Mouse (Mus musculus): ENCODE data around the gene Rbms2.
"Not testable (repeated sequence)": the region's sequence is repeated elsewhere in the genome, so short reads cannot be mapped to it uniquely, and the experiment has no call there.

Rbms2 gene

DNA sequence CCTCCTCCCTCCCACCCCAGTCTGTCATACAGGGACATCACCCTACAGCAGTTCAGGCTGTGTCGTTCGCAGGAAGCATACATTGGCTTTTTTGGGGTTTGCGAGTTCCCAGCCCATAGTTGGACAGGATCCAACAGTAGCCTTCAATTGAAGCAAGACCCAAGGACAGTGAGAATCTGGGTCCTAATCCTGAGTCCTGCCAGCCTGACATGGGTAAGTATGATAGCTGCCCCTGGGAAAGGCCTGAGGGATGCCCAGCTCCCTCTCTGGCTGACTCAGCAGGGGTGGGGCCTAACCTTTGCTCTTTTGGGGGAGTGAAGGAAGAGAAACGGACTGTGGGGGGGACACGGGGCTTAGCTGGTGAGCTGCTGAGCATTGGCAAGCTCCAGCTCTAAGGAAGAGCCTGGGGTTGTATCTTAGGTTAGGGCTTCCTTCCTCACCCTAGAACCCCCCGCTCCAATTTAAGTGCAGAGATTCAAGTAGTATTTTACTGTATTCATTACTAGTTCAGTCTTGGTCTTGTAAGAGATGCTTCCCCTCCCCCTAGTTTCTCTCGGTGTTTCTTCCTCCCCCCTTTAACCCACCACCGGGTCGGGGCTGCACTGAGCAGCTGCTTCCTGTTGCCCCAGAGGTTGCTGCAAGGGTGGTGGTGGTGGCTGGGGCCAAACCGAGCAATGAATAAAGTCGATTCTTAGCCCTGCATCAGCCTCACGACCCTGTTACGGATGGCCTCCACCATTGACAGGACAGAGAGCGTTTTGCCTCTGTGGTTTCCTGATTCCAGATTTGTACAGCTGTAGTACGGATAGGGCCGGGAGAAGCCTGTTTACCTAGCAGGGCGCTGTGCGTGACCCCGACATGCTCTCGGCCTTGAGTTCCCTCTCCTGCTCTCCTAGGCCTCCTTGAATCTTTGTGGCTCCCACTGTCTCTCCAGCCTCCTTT, 88.3 kb downstream of the Rbms2 start, which contains the start of gene Baz2a:
Baz2a (plus strand) TSS at position 14 of the 942 bp plus-strand sequence.
- no peak for DNase-seq (ENCODE audit: low read depth, low spot score)

DNA sequence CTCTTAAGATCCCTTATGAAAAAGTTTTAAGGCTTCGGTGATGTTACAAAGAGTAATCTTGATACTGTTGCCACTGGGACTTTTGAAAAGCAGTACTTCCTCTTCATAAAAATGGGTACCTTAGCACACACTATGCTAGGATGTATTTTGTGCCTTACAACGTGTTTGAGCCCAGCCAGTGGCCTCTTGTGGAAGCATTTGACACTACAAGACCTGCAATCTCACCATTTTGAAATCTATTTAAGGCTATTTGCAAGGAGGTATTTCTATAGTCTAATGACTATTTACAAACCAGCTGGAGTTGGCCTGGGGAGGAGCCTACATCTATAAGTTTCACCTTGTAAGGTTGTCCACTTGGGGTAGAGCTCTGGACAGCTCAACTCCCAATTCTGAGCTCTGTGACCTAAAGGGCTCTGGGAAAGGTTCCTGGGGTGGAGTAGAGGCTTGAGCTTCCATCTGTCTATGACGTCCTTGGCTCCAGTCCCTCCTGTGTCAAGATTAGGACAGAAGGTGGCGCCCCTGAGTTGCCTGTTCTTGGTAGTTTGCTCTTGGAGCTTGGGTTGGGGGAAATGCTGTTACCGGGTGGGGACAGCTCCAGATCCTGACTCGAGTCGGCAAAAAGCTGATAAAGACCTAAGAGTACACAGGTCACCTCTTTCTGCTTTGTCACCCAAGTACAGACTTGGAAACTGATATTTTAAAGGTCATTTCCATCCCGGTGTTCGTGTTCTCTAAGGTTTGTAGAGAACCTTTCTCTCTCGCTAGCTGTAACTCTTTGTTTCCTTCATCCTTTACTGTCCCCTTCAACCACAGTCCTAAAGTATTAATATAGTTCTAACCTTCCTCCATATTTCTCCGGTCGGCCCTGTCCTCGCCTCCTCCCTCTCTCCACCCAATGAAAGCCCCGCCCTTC, 89.2 kb downstream of the Rbms2 start:
- peak; percentile 95 for DNase-seq (ENCODE audit: low read depth, low spot score)

DNA sequence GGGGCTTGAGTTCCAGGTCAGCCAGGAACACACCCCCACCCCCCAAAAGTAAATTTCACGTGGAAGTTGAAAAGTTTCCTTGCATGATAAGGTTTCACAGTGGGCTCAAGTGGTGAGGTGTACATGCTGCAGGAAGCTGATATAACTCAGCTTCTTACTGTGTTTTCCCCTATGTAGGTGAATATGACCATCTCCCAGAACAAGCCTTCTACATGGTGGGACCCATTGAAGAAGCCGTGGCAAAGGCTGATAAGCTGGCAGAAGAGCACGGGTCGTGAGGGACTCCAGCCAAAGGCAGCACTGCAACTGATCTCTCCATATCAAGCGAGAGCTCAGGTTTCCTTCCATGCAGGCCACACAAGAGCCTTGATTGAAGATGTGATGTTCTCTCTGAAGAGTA, 90.3 kb downstream of the Rbms2 start:
- DNase-seq (ENCODE audit: low read depth, low spot score) = no peak

DNA sequence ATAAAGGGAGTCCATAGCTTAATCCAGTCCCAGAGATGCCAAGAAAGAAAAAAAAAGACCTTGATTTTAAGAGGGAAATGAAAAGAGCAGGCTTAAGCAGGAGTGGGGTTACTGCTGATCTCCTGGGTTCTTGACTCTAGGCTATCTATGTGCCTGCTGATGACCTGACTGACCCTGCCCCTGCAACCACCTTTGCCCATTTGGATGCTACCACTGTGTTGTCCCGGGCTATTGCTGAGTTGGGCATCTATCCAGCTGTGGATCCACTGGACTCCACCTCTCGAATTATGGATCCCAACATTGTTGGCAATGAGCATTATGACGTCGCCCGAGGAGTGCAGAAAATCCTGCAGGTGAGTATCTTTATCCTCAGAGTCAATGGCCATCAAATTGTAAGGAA, 91.9 kb downstream of the Rbms2 start:
- no peak for DNase-seq (ENCODE audit: low read depth, low spot score)

DNA sequence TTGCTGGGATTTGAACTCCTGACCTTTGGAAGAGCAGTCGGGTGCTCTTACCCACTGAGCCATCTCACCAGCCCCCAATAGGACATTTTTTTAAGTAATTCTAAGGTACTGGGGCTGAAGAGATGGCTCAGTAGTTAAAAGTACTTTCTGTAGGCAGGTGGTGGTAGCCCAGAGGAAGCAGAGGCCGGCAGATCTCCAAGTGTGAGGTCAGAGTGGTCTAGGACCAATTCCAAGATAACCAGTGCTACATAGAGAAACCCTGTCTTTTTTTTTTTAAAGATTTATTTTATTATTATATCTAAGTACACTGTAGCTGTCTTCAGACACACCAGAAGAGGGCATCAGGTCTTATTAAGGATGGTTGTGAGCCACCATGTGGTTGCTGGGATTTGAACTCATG, 92.9 kb downstream of the Rbms2 start:
- not testable (repeated sequence) for DNase-seq (ENCODE audit: low read depth, low spot score)

DNA sequence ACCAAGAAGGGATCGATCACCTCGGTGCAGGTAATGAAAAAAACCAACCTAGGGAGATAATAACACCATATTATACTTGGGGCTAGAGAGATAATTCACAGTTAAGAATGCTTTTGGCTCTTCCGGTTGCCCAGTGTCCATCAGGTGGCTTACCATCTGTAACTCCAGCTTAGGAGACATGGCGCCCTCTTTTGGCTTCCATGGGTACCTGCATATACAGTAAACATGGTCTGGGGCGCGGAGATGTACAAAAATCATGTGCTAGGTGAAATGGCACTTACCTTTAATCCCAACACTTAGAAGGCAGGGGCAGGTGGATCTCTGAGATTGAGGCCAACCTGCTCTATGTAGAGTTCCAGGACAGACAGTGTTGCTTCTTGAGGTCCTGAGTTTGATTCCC, 93.7 kb downstream of the Rbms2 start:
- peak; percentile 78 for DNase-seq (ENCODE audit: low read depth, low spot score)

DNA sequence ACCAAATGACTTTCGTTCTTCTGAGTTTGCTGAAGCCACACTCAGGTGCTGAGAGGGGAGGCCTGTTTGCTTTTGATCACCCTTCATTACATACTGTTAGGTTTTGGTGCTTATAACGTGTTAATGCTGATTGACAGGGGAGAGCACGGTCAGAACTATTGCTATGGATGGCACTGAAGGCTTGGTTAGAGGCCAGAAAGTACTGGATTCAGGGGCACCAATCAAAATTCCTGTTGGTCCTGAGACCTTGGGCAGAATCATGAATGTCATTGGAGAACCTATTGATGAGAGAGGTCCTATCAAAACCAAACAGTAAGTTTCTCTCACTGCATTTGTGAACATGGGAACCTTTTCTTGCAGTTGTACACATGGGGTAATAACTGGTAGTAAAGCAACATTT, 95.9 kb downstream of the Rbms2 start:
- peak; percentile 42 for DNase-seq (ENCODE audit: low read depth, low spot score)

DNA sequence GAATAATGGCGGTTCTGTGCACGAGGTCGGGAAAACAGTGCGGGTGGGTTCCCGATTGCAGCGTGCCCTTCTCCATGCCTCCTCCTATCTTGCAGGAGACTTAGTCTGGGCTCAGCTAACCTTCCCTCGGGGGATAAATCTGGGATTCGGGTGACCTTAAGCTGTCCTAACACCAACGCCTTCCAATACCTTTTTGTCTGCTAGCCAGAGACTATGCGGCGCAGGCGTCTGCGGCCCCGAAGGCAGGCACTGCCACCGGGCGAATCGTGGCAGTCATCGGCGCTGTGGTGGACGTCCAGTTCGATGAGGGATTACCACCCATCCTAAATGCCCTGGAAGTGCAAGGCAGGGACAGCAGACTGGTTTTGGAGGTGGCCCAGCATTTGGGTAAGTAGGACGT, 96.4 kb downstream of the Rbms2 start:
- DNase-seq (ENCODE audit: low read depth, low spot score) = peak; percentile 30

DNA sequence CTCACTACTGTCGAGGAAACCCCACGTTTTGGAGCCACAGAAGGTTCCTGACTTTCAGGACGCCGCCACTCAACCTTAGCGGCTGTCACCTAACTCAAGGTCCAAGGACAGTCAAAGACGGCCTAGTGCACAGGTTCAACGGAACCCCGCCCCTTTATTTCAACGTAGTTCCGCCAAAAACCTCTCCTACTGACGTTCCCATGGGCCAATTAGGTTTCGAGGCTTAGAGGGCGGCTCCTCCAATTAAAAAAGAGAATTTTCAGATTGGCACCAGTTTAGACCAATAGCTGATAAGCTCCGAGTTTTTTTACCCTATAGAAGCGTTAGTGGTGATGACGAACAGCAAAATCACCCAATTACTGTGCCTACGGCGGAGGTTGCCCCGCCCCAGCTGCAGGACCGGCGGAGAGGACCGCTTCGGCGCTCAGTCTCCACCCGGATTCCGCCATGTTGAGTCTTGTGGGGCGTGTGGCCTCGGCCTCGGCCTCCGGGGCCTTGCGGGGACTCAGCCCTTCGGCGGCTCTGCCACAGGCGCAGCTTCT, 97.1 kb downstream of the Rbms2 start, which contains the start of gene Atp5b:
Atp5b (plus strand) TSS at position 394 of the 542 bp plus-strand sequence.
- DNase-seq (ENCODE audit: low read depth, low spot score) = peak; percentile 100

DNA sequence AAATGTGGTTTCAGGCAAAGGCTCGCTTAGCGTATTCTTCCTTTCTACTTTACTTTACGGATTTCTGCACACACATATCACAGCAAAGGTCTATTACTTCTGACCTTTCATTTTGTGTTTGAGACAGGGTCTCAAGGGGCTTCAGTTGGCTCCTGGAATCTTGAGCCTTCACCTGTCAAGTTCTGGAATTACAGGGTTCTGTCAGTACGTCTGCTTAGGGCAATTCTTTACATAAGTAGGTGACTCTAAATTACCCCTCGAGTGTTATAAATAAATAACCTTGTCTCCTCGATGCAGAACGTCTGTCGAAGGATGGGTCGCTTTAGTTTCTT, 97.7 kb downstream of the Rbms2 start:
- no peak for DNase-seq (ENCODE audit: low read depth, low spot score)

DNA sequence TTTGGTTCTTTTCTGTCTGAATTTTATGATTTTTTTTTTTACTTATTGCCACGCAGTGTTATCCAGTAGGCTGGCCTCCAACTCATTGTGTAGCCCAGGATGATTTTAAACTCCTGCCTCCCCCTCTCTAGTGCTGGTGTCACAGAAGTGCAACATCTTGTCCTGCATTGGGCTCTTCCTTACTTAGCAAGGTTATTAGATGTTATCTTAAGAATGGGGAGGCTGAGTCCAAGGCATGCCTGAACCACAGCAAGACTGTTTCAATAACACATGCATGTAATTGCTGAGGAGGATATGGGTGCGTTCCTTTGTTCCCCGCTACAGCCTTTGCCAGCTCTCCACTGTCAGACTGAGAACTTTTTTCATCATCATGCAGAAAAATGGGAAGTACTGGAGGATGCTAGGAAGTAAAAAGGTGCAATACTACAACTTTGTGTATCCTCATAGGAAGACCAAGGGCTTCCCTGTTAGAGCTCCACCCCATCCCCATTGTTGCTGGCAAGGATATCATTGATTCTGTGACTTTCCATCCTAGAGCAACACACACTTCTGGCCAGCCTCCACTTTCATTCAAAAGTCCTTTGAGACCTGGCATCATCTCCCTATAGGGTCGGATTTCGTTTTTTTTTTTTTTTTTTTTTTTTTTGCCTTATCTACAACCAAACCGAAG, 98.2 kb downstream of the Rbms2 start:
- DNase-seq (ENCODE audit: low read depth, low spot score) = no peak

Data from R1 (cell line).